Mouse (Mus musculus) MEL (cell line): ENCODE results near the gene Fbxw4. TPM values are rescaled to one million over a fixed set of nuclear protein-coding genes. Genes with fewer than 3 reads are reported as not detected.

Source experiments
- DNase-seq: peaks from one replicate; pipeline ENCODE4 v3.0.0; 2011; ENCODE audit warnings: low read depth, low spot score
- H3K27ac ChIP-seq: 2 replicates; pipeline ENCODE4 v1.5.1; 2012; ENCODE audit warnings: low read depth, mild to moderate bottlenecking, control low read depth, low read length, moderate library complexity; ENCODE audit not compliant: control insufficient read depth
- H3K27me3 ChIP-seq, 2 experiments: fragments of 150-350 bp in 1 of 2; sonication (generic) in 1 of 2; 2 replicates each; pipeline ENCODE4 v1.6.1; 2012; ENCODE audit warnings: low read length in 2 of 2, mild to moderate bottlenecking in 2 of 2, improper control_type of control experiment in 1 of 2, moderate library complexity in 1 of 2; ENCODE audit not compliant: insufficient read depth in 2 of 2, control insufficient read depth in 1 of 2
- H3K36me3 ChIP-seq, 2 experiments: 2 replicates each; pipeline ENCODE4 v1.6.1; 2012 to 2014; ENCODE audit warnings: low read length in 2 of 2, improper control_type of control experiment in 1 of 2, inconsistent platforms in 1 of 2, mild to moderate bottlenecking in 1 of 2; ENCODE audit not compliant: insufficient read depth in 2 of 2, control insufficient read depth in 1 of 2
- H3K4me1 ChIP-seq, 2 experiments: fragments of 150-350 bp in 1 of 2; sonication (generic) in 1 of 2; 2 replicates each; pipeline ENCODE4 v1.6.1; 2012; ENCODE audit warnings: low read length in 2 of 2, improper control_type of control experiment in 1 of 2, mild to moderate bottlenecking in 1 of 2; ENCODE audit not compliant: insufficient read depth in 2 of 2, control insufficient read depth in 1 of 2
- H3K4me3 ChIP-seq, 2 experiments: fragments of 150-350 bp in 1 of 2; sonication (generic) in 1 of 2; 2 replicates each; pipeline ENCODE4 v1.5.1; 2012; ENCODE audit warnings: low read depth in 2 of 2, low read length in 2 of 2, mild to moderate bottlenecking in 2 of 2, moderate library complexity in 2 of 2, control low read depth in 1 of 2, improper control_type of control experiment in 1 of 2; ENCODE audit not compliant: control insufficient read depth in 1 of 2, insufficient read depth in 1 of 2
- H3K79me2 ChIP-seq: 2 replicates; pipeline ENCODE4 v1.6.1; 2012; ENCODE audit warnings: mild to moderate bottlenecking, low read length, moderate library complexity; ENCODE audit not compliant: control insufficient read depth, poor library complexity, insufficient read depth
- H3K9ac ChIP-seq: 2 replicates; pipeline ENCODE4 v1.6.1; 2012; ENCODE audit warnings: low read depth, mild to moderate bottlenecking, control low read depth, low read length, moderate library complexity; ENCODE audit not compliant: control insufficient read depth, poor library complexity, severe bottlenecking
- H3K9me3 ChIP-seq: fragments of 150-350 bp; sonication (generic); replicated peaks from 2 replicates; pipeline ENCODE4 v1.6.1; 2012; ENCODE audit warnings: mild to moderate bottlenecking, low read length, improper control_type of control experiment, moderate library complexity; ENCODE audit not compliant: insufficient read depth
- BHLHE40 ChIP-seq: IDR thresholded peaks from 2 replicates; pipeline ENCODE4 v1.6.1; 2012; ENCODE audit warnings: low read depth, mild to moderate bottlenecking, inconsistent platforms, low read length, improper control_type of control experiment, borderline replicate concordance
- CHD1 ChIP-seq: IDR thresholded peaks from 2 replicates; pipeline ENCODE4 v1.6.1; 2012; ENCODE audit warnings: low read depth, mild to moderate bottlenecking, inconsistent platforms, low read length, improper control_type of control experiment
- CTCF ChIP-seq, 3 experiments: IDR thresholded peaks in 2 of 3; conservative IDR thresholded peaks in 1 of 3; 2 replicates each; pipeline ENCODE4 v1.5.1; 2011 to 2012; ENCODE audit warnings: low read length in 3 of 3, low read depth in 2 of 3, mild to moderate bottlenecking in 2 of 3, improper control_type of control experiment in 1 of 3, inconsistent platforms in 1 of 3, mixed read lengths in 1 of 3, moderate library complexity in 1 of 3; ENCODE audit not compliant: control insufficient read depth in 1 of 3, insufficient read depth in 1 of 3, poor library complexity in 1 of 3, severe bottlenecking in 1 of 3
- E2F4 ChIP-seq: IDR thresholded peaks from 2 replicates; pipeline ENCODE4 v1.6.1; 2011; ENCODE audit warnings: low read depth, low read length, improper control_type of control experiment, borderline replicate concordance
- EP300 ChIP-seq, 2 experiments: IDR thresholded peaks; 2 replicates each; pipeline ENCODE4 v1.6.1; 2011; ENCODE audit warnings: improper control_type of control experiment in 2 of 2, low read length in 2 of 2, low read depth in 1 of 2, mild to moderate bottlenecking in 1 of 2
- ETS1 ChIP-seq: IDR thresholded peaks from 2 replicates; pipeline ENCODE4 v1.6.1; 2012; ENCODE audit warnings: low read depth, mild to moderate bottlenecking, inconsistent platforms, low read length, improper control_type of control experiment, moderate library complexity
- GABPA ChIP-seq: IDR thresholded peaks from 2 replicates; pipeline ENCODE4 v1.6.1; 2012; ENCODE audit warnings: low read depth, mild to moderate bottlenecking, inconsistent platforms, low read length, improper control_type of control experiment, moderate library complexity
- GATA1 ChIP-seq: IDR thresholded peaks from 2 replicates; pipeline ENCODE4 v1.6.1; 2011; ENCODE audit warnings: low read depth, low read length, improper control_type of control experiment
- MAX ChIP-seq: IDR thresholded peaks from 2 replicates; pipeline ENCODE4 v1.6.1; 2011; ENCODE audit warnings: low read length, improper control_type of control experiment
- MEF2A ChIP-seq: IDR thresholded peaks from 2 replicates; pipeline ENCODE4 v1.6.1; 2014; ENCODE audit warnings: low read depth, mild to moderate bottlenecking, inconsistent platforms, low read length, improper control_type of control experiment; ENCODE audit not compliant: poor library complexity, insufficient replicate concordance, severe bottlenecking; ENCODE audit errors: extremely low read depth
- MYB ChIP-seq: IDR thresholded peaks from 2 replicates; pipeline ENCODE4 v1.6.1; 2011; ENCODE audit warnings: mild to moderate bottlenecking, low read depth, low read length, improper control_type of control experiment
- MYC ChIP-seq: IDR thresholded peaks from 2 replicates; pipeline ENCODE4 v1.6.1; 2011; ENCODE audit warnings: low read depth, mild to moderate bottlenecking, low read length, improper control_type of control experiment, moderate library complexity
- POLR2AphosphoS5 ChIP-seq: IDR thresholded peaks from 2 replicates; pipeline ENCODE4 v1.6.1; 2012; ENCODE audit warnings: low read depth, borderline replicate concordance, mild to moderate bottlenecking, inconsistent platforms, low read length, moderate library complexity, mixed read lengths
- SIN3A ChIP-seq: IDR thresholded peaks from 2 replicates; pipeline ENCODE4 v1.6.1; 2012; ENCODE audit warnings: low read length, improper control_type of control experiment, inconsistent platforms
- SMC3 ChIP-seq: IDR thresholded peaks from 2 replicates; pipeline ENCODE4 v1.6.1; 2011; ENCODE audit warnings: low read depth, low read length, improper control_type of control experiment
- TAL1 ChIP-seq: IDR thresholded peaks from 2 replicates; pipeline ENCODE4 v1.6.1; 2012; ENCODE audit warnings: mild to moderate bottlenecking, inconsistent platforms, low read length, moderate library complexity, mixed read lengths
- TBP ChIP-seq: IDR thresholded peaks from 2 replicates; pipeline ENCODE4 v1.8.0; 2011; ENCODE audit warnings: low read depth, low read length, improper control_type of control experiment
- TCF12 ChIP-seq: IDR thresholded peaks from 2 replicates; pipeline ENCODE4 v1.6.1; 2014; ENCODE audit warnings: low read depth, mild to moderate bottlenecking, inconsistent platforms, low read length, improper control_type of control experiment, moderate library complexity
- UBTF ChIP-seq: IDR thresholded peaks from 2 replicates; pipeline ENCODE4 v1.6.1; 2012; ENCODE audit warnings: low read depth, mild to moderate bottlenecking, inconsistent platforms, low read length, improper control_type of control experiment, moderate library complexity, borderline replicate concordance; ENCODE audit not compliant: insufficient read depth
- USF2 ChIP-seq, 2 experiments: IDR thresholded peaks; 2 replicates each; pipeline ENCODE4 v1.6.1; 2011 to 2012; ENCODE audit warnings: improper control_type of control experiment in 2 of 2, low read length in 2 of 2, borderline replicate concordance in 1 of 2, inconsistent platforms in 1 of 2, low read depth in 1 of 2, mild to moderate bottlenecking in 1 of 2; ENCODE audit not compliant: insufficient read depth in 1 of 2
- ZC3H11A ChIP-seq: IDR thresholded peaks from 2 replicates; pipeline ENCODE4 v1.6.1; 2012; ENCODE audit warnings: low read depth, mild to moderate bottlenecking, inconsistent platforms, low read length, improper control_type of control experiment
- ZKSCAN1 ChIP-seq: IDR thresholded peaks from 2 replicates; pipeline ENCODE4 v1.6.1; 2012; ENCODE audit warnings: low read depth, mild to moderate bottlenecking, inconsistent platforms, low read length, improper control_type of control experiment, moderate library complexity
- ZMIZ1 ChIP-seq: IDR thresholded peaks from 2 replicates; pipeline ENCODE4 v1.6.1; 2012; ENCODE audit warnings: low read depth, mild to moderate bottlenecking, inconsistent platforms, low read length, improper control_type of control experiment, moderate library complexity
- ZNF384 ChIP-seq: IDR thresholded peaks from 2 replicates; pipeline ENCODE4 v1.6.1; 2012; ENCODE audit warnings: low read depth, mild to moderate bottlenecking, inconsistent platforms, low read length, improper control_type of control experiment
- polyA plus RNA-seq, 2 experiments: library from polyadenylated mRNA; stranded (reverse) in 1 of 2; unstranded in 1 of 2; fragments of >175 nt in 1 of 2; fragments of >200 nt in 1 of 2; gene quantifications; 2 replicates each; pipeline versions ENCODE4 v1.2.1 to v1.2.4; 2012; ENCODE audit warnings: low replicate concordance in 2 of 2, low read depth in 1 of 2; ENCODE audit not compliant: insufficient read length in 2 of 2, insufficient read depth in 1 of 2, missing spikeins in 1 of 2
- total RNA-seq: library from RNA; depleted of rRNA; stranded (reverse); fragments of 300-350 nt; gene quantifications from 2 replicates; pipeline ENCODE4 v1.2.3, GENCODE M21; 2012

The Fbxw4 gene
- total and polyA plus RNA-seq, 3 experiments: 12.4 to 45.3 TPM; not detected in 1

- TF ChIP-seq TAL1: no peak
- TF ChIP-seq BHLHE40: no peak
- TF ChIP-seq MYB: no peak
- no peak for TF ChIP-seq USF2 (IDR thresholded peaks at IDR 0.05; ENCODE audit: borderline replicate concordance in 1 of 2, insufficient read depth in 1 of 2, low read depth in 1 of 2, low read length in 2 of 2)
- TF ChIP-seq EP300 (IDR thresholded peaks at IDR 0.05; ENCODE audit: low read depth in 1 of 2, low read length in 2 of 2): no peak
- no peak for TF ChIP-seq MYC
- no peak for TF ChIP-seq TBP
- TF ChIP-seq UBTF: no peak
- TF ChIP-seq MAX: no peak
- no peak for TF ChIP-seq ETS1
- no peak for TF ChIP-seq SIN3A
- TF ChIP-seq GABPA: no peak
- no peak for TF ChIP-seq ZMIZ1
- no peak for TF ChIP-seq SMC3
- TF ChIP-seq POLR2AphosphoS5: no peak
- Histone ChIP-seq H3K9ac (no peak overlapping the region), H3K36me3 (peaks cover 0 to 14% of the 10 kb centered on the region in 2 experiments; a peak in 2 of 4 replicates), H3K79me2 (no peaks in the 10 kb centered on the region), H3K9me3 (no peaks in the 10 kb centered on the region), H3K4me1 (peaks cover 8 to 17% of the 10 kb centered on the region in 2 experiments), H3K4me3 (no peak overlapping the region), H3K27ac (no peak overlapping the region), H3K27me3 (no peaks in the 10 kb centered on the region)
- no peak for DNase-seq
These were observed 63.0 kb downstream of the Fbxw4 start for GRCm38 (mm10) chr19:45597106-45597505.

- Histone ChIP-seq H3K4me1 (peaks cover 5 to 16% of the 10 kb centered on the region in 2 experiments), H3K27me3 (no peaks in the 10 kb centered on the region), H3K9me3 (no peaks in the 10 kb centered on the region), H3K36me3 (peaks cover 0 to 12% of the 10 kb centered on the region in 2 experiments; a peak in 2 of 4 replicates), H3K4me3 (no peak overlapping the region), H3K79me2 (no peaks in the 10 kb centered on the region), H3K27ac (no peak overlapping the region), H3K9ac (no peak overlapping the region)
- DNase-seq: no peak
- TF ChIP-seq GATA1: no peak
- no peak for TF ChIP-seq BHLHE40
- no peak for TF ChIP-seq CHD1
- TF ChIP-seq TBP: no peak
- no peak for TF ChIP-seq ZC3H11A
- TF ChIP-seq MEF2A: no peak
- no peak for TF ChIP-seq TCF12
- no peak for TF ChIP-seq UBTF
- no peak for TF ChIP-seq ZKSCAN1
- no peak for TF ChIP-seq ZNF384
- no peak for TF ChIP-seq CTCF (IDR thresholded peaks at IDR 0.05 in 2 of 3, conservative IDR thresholded peaks at IDR 0.05 in 1 of 3; ENCODE audit: control insufficient read depth in 1 of 3, insufficient read depth in 1 of 3, low read depth in 2 of 3, low read length in 3 of 3, poor library complexity in 1 of 3, severe bottlenecking in 1 of 3)
- no peak for TF ChIP-seq E2F4
- TF ChIP-seq ZMIZ1: no peak
These were observed 63.7 kb downstream of the Fbxw4 start for GRCm38 (mm10) chr19:45596434-45596833.
